Mouse (Mus musculus) thymus, postnatal 0 days (tissue): ENCODE measurements around the gene Tbc1d25. TPM values are rescaled to one million over a fixed set of nuclear protein-coding genes. Genes with fewer than 3 reads are reported as not detected.

Experiments
- DNase-seq: peaks from one replicate; pipeline ENCODE4 v3.0.0-alpha.2; 2015; ENCODE audit warnings: low spot score
- polyA plus RNA-seq: library from polyadenylated mRNA; unstranded; fragments of >200 nt; fragmentation: Nextera tagmentation; extraction: Ambion mirVana; gene quantifications from 2 replicates; pipeline ENCODE4 v1.2.1, GENCODE M21; 2015

Gene Tbc1d25
- polyA plus RNA-seq, 1 experiment from 2014 or later: 10.7 TPM

DNA sequence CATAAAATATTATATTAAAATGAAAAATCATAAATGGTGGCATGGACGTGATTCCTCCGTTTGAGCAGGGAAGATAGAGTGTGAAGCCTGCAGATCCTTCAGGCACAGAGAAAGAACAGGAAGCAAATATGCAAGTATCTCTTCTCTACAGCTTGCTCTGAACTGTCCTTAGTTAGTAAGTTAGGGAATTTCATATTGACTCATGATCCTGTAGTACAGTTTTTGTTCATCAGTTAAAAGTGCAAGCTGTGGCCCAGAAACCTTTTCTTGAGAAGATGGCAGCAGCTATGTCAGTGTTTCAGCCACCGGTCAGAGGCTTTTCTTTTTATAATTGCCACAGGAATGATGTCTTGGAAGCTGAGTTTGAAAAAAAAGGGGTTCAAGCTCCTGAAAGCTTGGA, 71.0 kb downstream of the Tbc1d25 start:
- DNase-seq: no peak

Other genes with a start within 250 kb of the Tbc1d25 start
- gene Eras, start 247.6 kb downstream of the Tbc1d25 start, polyA plus RNA-seq: not detected in 2 replicates
- gene Hdac6, start 228.3 kb downstream of the Tbc1d25 start, polyA plus RNA-seq: 10.0 and 10.3 TPM in 2 replicates
- gene Gata1, start 198.1 kb downstream of the Tbc1d25 start, polyA plus RNA-seq: 2.9 and 3.1 TPM in 2 replicates
- gene Glod5, start 157.7 kb downstream of the Tbc1d25 start, polyA plus RNA-seq: 0.27 TPM in 1 of 2 replicates, not detected in the other
- 60.7 and 62.4 TPM in 2 replicates for gene Suv39h1, start 101.4 kb downstream of the Tbc1d25 start, polyA plus RNA-seq
- gene Was, start 85.7 kb downstream of the Tbc1d25 start, polyA plus RNA-seq: 13.7 and 18.2 TPM in 2 replicates
- gene Wdr13, start 43.3 kb downstream of the Tbc1d25 start, polyA plus RNA-seq: 10.9 and 13.3 TPM in 2 replicates
- 1,171 and 1,412 TPM in 2 replicates for gene Rbm3, start 30.3 kb downstream of the Tbc1d25 start, polyA plus RNA-seq
- 53.4 and 59.1 TPM in 2 replicates for gene Ebp, start 17.3 kb upstream of the Tbc1d25 start, polyA plus RNA-seq
- gene Porcn, start 30.3 kb upstream of the Tbc1d25 start, polyA plus RNA-seq: 0.60 and 0.64 TPM in 2 replicates
- gene Ftsj1, start 76.2 kb upstream of the Tbc1d25 start, polyA plus RNA-seq: 30.2 and 35.9 TPM in 2 replicates
- 0.16 and 0.26 TPM in 2 replicates for gene Slc38a5, start 95.0 kb upstream of the Tbc1d25 start, polyA plus RNA-seq
- gene Ssxb10, start 151.2 kb upstream of the Tbc1d25 start, polyA plus RNA-seq: not detected in 2 replicates
- gene Ssxb9, start 190.8 kb upstream of the Tbc1d25 start, polyA plus RNA-seq: not detected in 2 replicates
- not detected in 2 replicates for gene Ssxb1, start 237.1 kb upstream of the Tbc1d25 start, polyA plus RNA-seq